Mouse (Mus musculus) CH12.LX (cell line): Measurements from ENCODE around the gene Lpar6. TPM values are rescaled to one million over a fixed set of nuclear protein-coding genes. Genes with fewer than 3 reads are reported as not detected.

Experiments used
- DNase-seq: peaks from one replicate; pipeline ENCODE4 v3.0.0-alpha.2; 2013; ENCODE audit errors: extremely low read depth
- H3K27ac ChIP-seq: 2 replicates; pipeline ENCODE4 v1.5.1; 2012; ENCODE audit warnings: low read depth, mild to moderate bottlenecking, control low read depth, moderate library complexity; ENCODE audit not compliant: insufficient read depth
- H3K27me3 ChIP-seq: replicated peaks from 2 replicates; pipeline ENCODE3; 2012; ENCODE audit warnings: inconsistent platforms
- H3K36me3 ChIP-seq, 2 experiments: replicated peaks in 1 of 2; 2 replicates each; pipeline versions ENCODE3 to v1.6.1; 2012; ENCODE audit warnings: inconsistent platforms in 1 of 2, low read length in 1 of 2, mild to moderate bottlenecking in 1 of 2, mixed read lengths in 1 of 2, moderate library complexity in 1 of 2; ENCODE audit not compliant: control insufficient read depth in 1 of 2, insufficient read depth in 1 of 2
- H3K4me1 ChIP-seq, 2 experiments: 2 replicates each; pipeline ENCODE4 v1.6.1; 2012; ENCODE audit warnings: inconsistent platforms in 1 of 2, moderate library complexity in 1 of 2; ENCODE audit not compliant: insufficient read depth in 2 of 2, control insufficient read depth in 1 of 2
- H3K4me2 ChIP-seq: 2 replicates; pipeline ENCODE4 v1.6.1; 2012; ENCODE audit warnings: low read depth, mild to moderate bottlenecking, control low read depth; ENCODE audit not compliant: poor library complexity, insufficient read depth, severe bottlenecking
- H3K4me3 ChIP-seq, 3 experiments: fragments of 150-350 bp in 1 of 3; sonication (generic) in 1 of 3; replicated peaks in 1 of 3; 2 replicates each; pipeline versions ENCODE3 to v1.5.1; 2011 to 2012; ENCODE audit warnings: low read depth in 2 of 3, low read length in 2 of 3, mild to moderate bottlenecking in 2 of 3, moderate library complexity in 2 of 3, control low read depth in 1 of 3, improper control_type of control experiment in 1 of 3, inconsistent platforms in 1 of 3, mixed read lengths in 1 of 3; ENCODE audit not compliant: poor library complexity in 1 of 3
- H3K79me2 ChIP-seq: replicated peaks from 2 replicates; pipeline ENCODE4 v1.6.1; 2012; ENCODE audit warnings: mild to moderate bottlenecking, moderate library complexity; ENCODE audit not compliant: control insufficient read depth, poor library complexity, insufficient read depth, severe bottlenecking; ENCODE audit errors: extremely low read depth
- H3K9ac ChIP-seq: 2 replicates; pipeline ENCODE4 v1.6.1; 2012; ENCODE audit warnings: low read depth, mild to moderate bottlenecking, control low read depth, moderate library complexity; ENCODE audit not compliant: insufficient read depth
- H3K9me3 ChIP-seq: replicated peaks from 2 replicates; pipeline ENCODE3; 2012; ENCODE audit warnings: low read length, inconsistent platforms, mixed read lengths
- BHLHE40 ChIP-seq: IDR thresholded peaks from 2 replicates; pipeline ENCODE4 v1.6.1; 2011; ENCODE audit warnings: mild to moderate bottlenecking, low read depth, low read length, improper control_type of control experiment
- CHD2 ChIP-seq: IDR thresholded peaks from 2 replicates; pipeline ENCODE4 v1.6.1; 2011; ENCODE audit warnings: low read length, improper control_type of control experiment
- CTCF ChIP-seq, 2 experiments: IDR thresholded peaks in 1 of 2; conservative IDR thresholded peaks in 1 of 2; 2 replicates each; pipeline ENCODE4 v1.5.1; 2011 to 2012; ENCODE audit warnings: low read depth in 2 of 2, low read length in 2 of 2, improper control_type of control experiment in 1 of 2, inconsistent platforms in 1 of 2, mild to moderate bottlenecking in 1 of 2, moderate library complexity in 1 of 2
- E2F4 ChIP-seq: IDR thresholded peaks from 2 replicates; pipeline ENCODE4 v1.6.1; 2011; ENCODE audit warnings: low read depth, low read length, improper control_type of control experiment; ENCODE audit not compliant: insufficient replicate concordance
- ELF1 ChIP-seq: IDR thresholded peaks from 2 replicates; pipeline ENCODE4 v1.6.1; 2014; ENCODE audit warnings: low read depth, mild to moderate bottlenecking, inconsistent platforms, low read length, improper control_type of control experiment
- JUN ChIP-seq: IDR thresholded peaks from 2 replicates; pipeline ENCODE4 v1.6.1; 2011; ENCODE audit warnings: low read depth, mild to moderate bottlenecking, low read length, improper control_type of control experiment, moderate library complexity; ENCODE audit not compliant: insufficient read depth
- JUND ChIP-seq: conservative IDR thresholded peaks from 2 replicates; pipeline ENCODE4 v1.6.1; 2011; ENCODE audit warnings: low read depth, low read length, improper control_type of control experiment
- KAT2A ChIP-seq: IDR thresholded peaks from 2 replicates; pipeline ENCODE4 v1.6.1; 2012; ENCODE audit warnings: low read length, improper control_type of control experiment, inconsistent platforms; ENCODE audit not compliant: insufficient replicate concordance
- MAX ChIP-seq: IDR thresholded peaks from 2 replicates; pipeline ENCODE4 v1.6.1; 2011; ENCODE audit warnings: low read length, improper control_type of control experiment
- MEF2A ChIP-seq: IDR thresholded peaks from 2 replicates; pipeline ENCODE4 v1.6.1; 2014; ENCODE audit warnings: low read depth, mild to moderate bottlenecking, inconsistent platforms, low read length, improper control_type of control experiment, borderline replicate concordance
- MYC ChIP-seq: IDR thresholded peaks from 2 replicates; pipeline ENCODE4 v1.6.1; 2011; ENCODE audit warnings: low read depth, mild to moderate bottlenecking, improper control_type of control experiment, low read length
- NELFE ChIP-seq: IDR thresholded peaks from 2 replicates; pipeline ENCODE4 v1.6.1; 2011; ENCODE audit warnings: low read depth, low read length, improper control_type of control experiment
- PAX5 ChIP-seq: IDR thresholded peaks from 2 replicates; pipeline ENCODE4 v1.6.1; 2012; ENCODE audit warnings: low read length, inconsistent platforms, mixed read lengths
- POLR2A ChIP-seq: IDR thresholded peaks from 2 replicates; pipeline ENCODE4 v1.6.1; 2011; ENCODE audit warnings: low read depth, mild to moderate bottlenecking, improper control_type of control experiment, low read length
- POLR2AphosphoS2 ChIP-seq: IDR thresholded peaks from 2 replicates; pipeline ENCODE4 v1.6.1; 2011; ENCODE audit warnings: low read depth, low read length, improper control_type of control experiment
- SIN3A ChIP-seq: IDR thresholded peaks from 2 replicates; pipeline ENCODE4 v1.6.1; 2012; ENCODE audit warnings: low read length, improper control_type of control experiment, inconsistent platforms
- SMC3 ChIP-seq: IDR thresholded peaks from 2 replicates; pipeline ENCODE4 v1.6.1; 2011; ENCODE audit warnings: low read depth, low read length, improper control_type of control experiment
- TBP ChIP-seq: conservative IDR thresholded peaks from 2 replicates; pipeline ENCODE4 v1.6.1; 2011; ENCODE audit warnings: low read depth, low read length, improper control_type of control experiment
- TCF12 ChIP-seq: IDR thresholded peaks from 2 replicates; pipeline ENCODE4 v1.6.1; 2014; ENCODE audit warnings: low read depth, mild to moderate bottlenecking, inconsistent platforms, low read length, improper control_type of control experiment
- USF1 ChIP-seq: IDR thresholded peaks from 2 replicates; pipeline ENCODE4 v1.6.1; 2014; ENCODE audit warnings: low read depth, mild to moderate bottlenecking, inconsistent platforms, low read length, improper control_type of control experiment
- ZC3H11A ChIP-seq: IDR thresholded peaks from 2 replicates; pipeline ENCODE4 v1.6.1; 2012; ENCODE audit warnings: low read depth, mild to moderate bottlenecking, inconsistent platforms, low read length, improper control_type of control experiment
- ZMIZ1 ChIP-seq: IDR thresholded peaks from 2 replicates; pipeline ENCODE4 v1.6.1; 2012; ENCODE audit warnings: low read depth, mild to moderate bottlenecking, inconsistent platforms, low read length, improper control_type of control experiment
- ZNF384 ChIP-seq: IDR thresholded peaks from 2 replicates; pipeline ENCODE4 v1.6.1; 2012; ENCODE audit warnings: low read depth, low read length, improper control_type of control experiment, inconsistent platforms
- dilution Hi-C: fragments of 300-500 bp; cut with MboI; formaldehyde crosslinking; loops from 2 replicates; pipeline ENCODE4 v1.14.3; 2020; ENCODE audit warnings: low sequenced_read_pairs; ENCODE audit not compliant: extremely low pct_unique_long_range_greater_than_20kb, extremely low pct_ligation_motif_present
- in situ Hi-C: fragments of 300-500 bp; cut with MboI; formaldehyde crosslinking; loops from 3 replicates; pipeline ENCODE4 v1.14.3; 2019; ENCODE audit warnings: low sequenced_read_pairs, low pct_ligation_motif_present, low pct_unique_long_range_greater_than_20kb, mixed read lengths
- polyA plus RNA-seq: library from polyadenylated mRNA; unstranded; fragments of >175 nt; gene quantifications from 2 replicates; pipeline ENCODE4 v1.2.1, GENCODE M21; 2012; ENCODE audit warnings: low read depth; ENCODE audit not compliant: insufficient read length
- total RNA-seq, 2 experiments: library from RNA; depleted of rRNA; stranded (reverse); fragments of 300-350 nt in 1 of 2; fragments of >200 nt in 1 of 2; gene quantifications; 2 replicates each; pipeline ENCODE4 v1.2.3; 2012 to 2014

Gene Lpar6
- total and polyA plus RNA-seq, 3 experiments: 2.9 to 6.4 (median 3.2) TPM

DNA sequence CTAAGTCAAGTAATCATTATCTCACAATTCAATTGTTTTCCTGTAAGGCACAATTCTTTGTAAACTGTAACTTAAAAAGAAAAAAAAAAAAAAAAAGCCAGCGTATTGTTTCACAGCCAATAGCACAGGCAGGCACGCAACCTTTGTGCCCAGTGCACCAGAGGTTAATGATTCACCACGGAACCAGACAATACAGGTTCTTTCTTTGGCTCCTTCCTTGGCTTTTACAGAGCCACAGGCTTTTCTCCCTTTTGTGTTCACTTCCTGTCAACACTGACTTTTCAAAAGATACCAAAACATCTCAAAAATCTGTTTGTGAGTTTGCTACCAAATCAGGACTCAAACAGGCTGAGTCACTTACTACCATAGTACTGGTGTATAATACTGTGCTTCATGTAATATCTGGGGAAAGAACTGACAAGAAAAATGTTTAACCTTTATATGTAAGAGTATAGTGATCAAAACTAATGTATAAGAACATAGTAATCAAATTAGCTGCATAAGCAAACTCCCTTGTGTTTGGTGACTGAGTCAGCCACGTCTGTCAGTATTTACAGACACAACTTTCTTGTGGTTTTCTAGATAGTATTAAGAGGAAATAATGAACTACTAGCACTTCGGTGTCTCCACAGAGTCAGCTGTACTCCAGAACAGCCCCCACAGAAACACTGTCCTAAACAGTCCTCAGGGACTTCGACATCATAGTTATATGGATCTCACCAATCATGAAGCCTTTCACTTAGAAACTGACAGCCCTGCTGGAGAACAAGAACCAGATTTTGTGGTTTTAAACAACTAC, 16.0 kb downstream of the Lpar6 start:
- Histone ChIP-seq H3K9me3 (no peaks in the 10 kb centered on the region), H3K9ac (no peak overlapping the region), H3K79me2 (no peaks in the 10 kb centered on the region), H3K4me1 (peaks cover 0 to 7% of the 10 kb centered on the region in 2 experiments; a peak in 2 of 4 replicates), H3K27me3 (no peaks in the 10 kb centered on the region), H3K4me3 (no peak overlapping the region), H3K36me3 (peaks cover 3 to 7% of the 10 kb centered on the region in 2 experiments), H3K27ac (no peak overlapping the region), H3K4me2 (no peak overlapping the region)
- no peak for DNase-seq
- dilution Hi-C loops: no loop called here
- TF ChIP-seq CHD2 (no peak), MAX (no peak), ZC3H11A (no peak), USF1 (no peak), MEF2A (no peak), ELF1 (no peak), JUND (no peak), POLR2AphosphoS2 (no peak), SMC3 (no peak), TCF12 (no peak), E2F4 (no peak), BHLHE40 (no peak), ZNF384 (no peak), MYC (no peak), ZMIZ1 (no peak), PAX5 (no peak), TBP (no peak), NELFE (no peak)
- in situ Hi-C loops: no loop called here

DNA sequence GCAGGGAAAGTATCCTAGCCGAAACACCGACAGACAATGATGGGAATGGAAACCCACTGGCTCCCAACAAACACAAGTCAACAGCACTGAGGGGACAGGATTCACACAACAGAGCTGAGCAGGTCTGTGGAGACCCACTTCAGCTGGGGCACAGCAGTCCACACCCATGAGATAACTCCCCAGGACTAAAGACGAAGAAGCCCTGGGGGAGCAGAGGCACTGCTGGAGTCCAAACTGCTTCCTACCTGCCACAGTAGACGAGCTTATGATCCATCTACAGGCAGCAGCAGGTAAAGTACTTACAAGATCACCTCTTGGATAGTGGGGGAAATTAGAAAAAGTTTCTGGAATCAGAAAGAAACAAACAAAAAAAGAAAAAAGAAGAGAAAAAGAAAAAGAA, 16.7 kb downstream of the Lpar6 start:
- H3K4me3 ChIP-seq: no peak overlapping the region
- peaks cover 3 to 7% of the 10 kb centered on the region in 2 experiments for H3K36me3 ChIP-seq
- DNase-seq: no peak
- TF ChIP-seq KAT2A (no peak), MYC (no peak), CTCF (conservative IDR thresholded peaks at IDR 0.05 in 1 of 2, IDR thresholded peaks at IDR 0.05 in 1 of 2; ENCODE audit: low read depth in 2 of 2, low read length in 2 of 2) (no peak), POLR2A (no peak), JUN (no peak), SIN3A (no peak)
- TF ChIP-seq, all 38 proteins: peak for 0
- dilution Hi-C loops: no loop called here
- in situ Hi-C loops: no loop called here
- Histone ChIP-seq H3K9ac (no peak overlapping the region), H3K9me3 (no peaks in the 10 kb centered on the region), H3K79me2 (no peaks in the 10 kb centered on the region), H3K4me2 (no peak overlapping the region), H3K4me1 (peaks cover 0 to 7% of the 10 kb centered on the region in 2 experiments; a peak in 2 of 4 replicates), H3K27me3 (no peaks in the 10 kb centered on the region), H3K27ac (no peak overlapping the region)
